Mouse (Mus musculus): Measurements from ENCODE around the gene Clnk.

Gene Clnk

GRCm38 (mm10) chr5:38869976-38870375 lies 6.6 kb downstream of the Clnk start:
- TF ChIP-seq CTCF (conservative IDR thresholded peaks at IDR 0.05; ENCODE audit: low read length) (no peak), NANOG (IDR thresholded peaks at IDR 0.05; ENCODE audit: borderline replicate concordance, low read length) (no peak), POU5F1 (IDR thresholded peaks at IDR 0.05; ENCODE audit: borderline replicate concordance, low read length) (no peak)
- Histone ChIP-seq H3K4me3 (replicated peaks; ENCODE audit: low read length) (no peak overlapping the region), H3K36me3 (ENCODE audit: insufficient read depth, low read length) (no peaks in the 10 kb centered on the region), H3K27me3 (ENCODE audit: insufficient read depth, low read length) (no peaks in the 10 kb centered on the region), H3K9me3 (ENCODE audit: low read length) (no peaks in the 10 kb centered on the region), H3K4me1 (replicated peaks; ENCODE audit: low read depth, low read length) (no peaks in the 10 kb centered on the region)

- Histone ChIP-seq H3K4me3 (replicated peaks; ENCODE audit: low read length) (no peak overlapping the region), H3K27me3 (ENCODE audit: insufficient read depth, low read length) (0 out of 2 replicates have a peak, but pooled peaks cover 4% of the 10 kb centered on the region), H3K36me3 (ENCODE audit: insufficient read depth, low read length) (no peaks in the 10 kb centered on the region), H3K9me3 (ENCODE audit: low read length) (no peaks in the 10 kb centered on the region), H3K4me1 (replicated peaks; ENCODE audit: low read depth, low read length) (no peaks in the 10 kb centered on the region)
- TF ChIP-seq POU5F1 (IDR thresholded peaks at IDR 0.05; ENCODE audit: borderline replicate concordance, low read length) (no peak), NANOG (IDR thresholded peaks at IDR 0.05; ENCODE audit: borderline replicate concordance, low read length) (no peak)
These were observed 12.0 kb downstream of the Clnk start for GRCm38 (mm10) chr5:38864624-38865023.

- no peaks in the 10 kb centered on the region for H3K4me1 ChIP-seq (replicated peaks; ENCODE audit: low read depth, low read length)
- no peak overlapping the region for H3K4me3 ChIP-seq (replicated peaks; ENCODE audit: low read length)
- TF ChIP-seq CTCF (conservative IDR thresholded peaks at IDR 0.05; ENCODE audit: low read length) (no peak), POU5F1 (IDR thresholded peaks at IDR 0.05; ENCODE audit: borderline replicate concordance, low read length) (no peak), NANOG (IDR thresholded peaks at IDR 0.05; ENCODE audit: borderline replicate concordance, low read length) (no peak)
- 0 out of 2 replicates have a peak, but pooled peaks cover 4% of the 10 kb centered on the region for H3K27me3 ChIP-seq (ENCODE audit: insufficient read depth, low read length)
- H3K36me3 ChIP-seq (ENCODE audit: insufficient read depth, low read length): no peaks in the 10 kb centered on the region
- no peaks in the 10 kb centered on the region for H3K9me3 ChIP-seq (ENCODE audit: low read length)
These were observed 13.6 kb downstream of the Clnk start for GRCm38 (mm10) chr5:38863029-38863428.

GRCm38 (mm10) chr5:38862288-38862985 lies 14.2 kb downstream of the Clnk start:
- Histone ChIP-seq H3K36me3 (ENCODE audit: insufficient read depth, low read length) (no peaks in the 10 kb centered on the region), H3K27me3 (ENCODE audit: insufficient read depth, low read length) (peaks cover 4% of the 10 kb centered on the region; the same call in 1 of the 2 replicates), H3K9me3 (ENCODE audit: low read length) (no peaks in the 10 kb centered on the region), H3K4me3 (replicated peaks; ENCODE audit: low read length) (no peak overlapping the region), H3K4me1 (replicated peaks; ENCODE audit: low read depth, low read length) (no peaks in the 10 kb centered on the region)
- no peak for TF ChIP-seq CTCF (conservative IDR thresholded peaks at IDR 0.05; ENCODE audit: low read length)
- TF ChIP-seq NANOG (IDR thresholded peaks at IDR 0.05; ENCODE audit: borderline replicate concordance, low read length): no peak
- no peak for TF ChIP-seq POU5F1 (IDR thresholded peaks at IDR 0.05; ENCODE audit: borderline replicate concordance, low read length)

GRCm38 (mm10) chr5:38858015-38858721 lies 18.4 kb downstream of the Clnk start:
- Histone ChIP-seq H3K36me3 (ENCODE audit: insufficient read depth, low read length) (no peaks in the 10 kb centered on the region), H3K4me1 (replicated peaks; ENCODE audit: low read depth, low read length) (no peaks in the 10 kb centered on the region), H3K27me3 (ENCODE audit: insufficient read depth, low read length) (peaks cover 4% of the 10 kb centered on the region; the same call in 1 of the 2 replicates), H3K4me3 (replicated peaks; ENCODE audit: low read length) (no peak overlapping the region), H3K9me3 (ENCODE audit: low read length) (no peaks in the 10 kb centered on the region)
- TF ChIP-seq POU5F1 (IDR thresholded peaks at IDR 0.05; ENCODE audit: borderline replicate concordance, low read length) (no peak), CTCF (conservative IDR thresholded peaks at IDR 0.05; ENCODE audit: low read length) (no peak), NANOG (IDR thresholded peaks at IDR 0.05; ENCODE audit: borderline replicate concordance, low read length) (no peak)

- no peak for TF ChIP-seq NANOG (IDR thresholded peaks at IDR 0.05; ENCODE audit: borderline replicate concordance, low read length)
- TF ChIP-seq CTCF (conservative IDR thresholded peaks at IDR 0.05; ENCODE audit: low read length): no peak
- no peak for TF ChIP-seq POU5F1 (IDR thresholded peaks at IDR 0.05; ENCODE audit: borderline replicate concordance, low read length)
- H3K4me3 ChIP-seq (replicated peaks; ENCODE audit: low read length): no peak overlapping the region
- peaks cover 3% of the 10 kb centered on the region; the same call in 1 of the 2 replicates for H3K9me3 ChIP-seq (ENCODE audit: low read length)
- H3K36me3 ChIP-seq (ENCODE audit: insufficient read depth, low read length): no peaks in the 10 kb centered on the region
- peaks cover 4% of the 10 kb centered on the region; the same call in 1 of the 2 replicates for H3K27me3 ChIP-seq (ENCODE audit: insufficient read depth, low read length)
- H3K4me1 ChIP-seq (replicated peaks; ENCODE audit: low read depth, low read length): no peaks in the 10 kb centered on the region
These were observed 19.0 kb downstream of the Clnk start for GRCm38 (mm10) chr5:38857591-38857990.

GRCm38 (mm10) chr5:38850171-38850570 lies 26.4 kb downstream of the Clnk start:
- TF ChIP-seq CTCF (conservative IDR thresholded peaks at IDR 0.05; ENCODE audit: low read length) (no peak), NANOG (IDR thresholded peaks at IDR 0.05; ENCODE audit: borderline replicate concordance, low read length) (no peak), POU5F1 (IDR thresholded peaks at IDR 0.05; ENCODE audit: borderline replicate concordance, low read length) (no peak)
- no peak overlapping the region for H3K4me3 ChIP-seq (replicated peaks; ENCODE audit: low read length)
- H3K27me3 ChIP-seq (ENCODE audit: insufficient read depth, low read length): no peaks in the 10 kb centered on the region
- H3K9me3 ChIP-seq (ENCODE audit: low read length): peaks cover 16% of the 10 kb centered on the region
- H3K36me3 ChIP-seq (ENCODE audit: insufficient read depth, low read length): no peaks in the 10 kb centered on the region
- H3K4me1 ChIP-seq (replicated peaks; ENCODE audit: low read depth, low read length): no peaks in the 10 kb centered on the region

- H3K4me3 ChIP-seq (replicated peaks; ENCODE audit: low read length): no peak overlapping the region
- H3K4me1 ChIP-seq (replicated peaks; ENCODE audit: low read depth, low read length): no peaks in the 10 kb centered on the region
- no peaks in the 10 kb centered on the region for H3K27me3 ChIP-seq (ENCODE audit: insufficient read depth, low read length)
- no peaks in the 10 kb centered on the region for H3K36me3 ChIP-seq (ENCODE audit: insufficient read depth, low read length)
- peaks cover 11% of the 10 kb centered on the region for H3K9me3 ChIP-seq (ENCODE audit: low read length)
- no peak for TF ChIP-seq CTCF (conservative IDR thresholded peaks at IDR 0.05; ENCODE audit: low read length)
- no peak for TF ChIP-seq POU5F1 (IDR thresholded peaks at IDR 0.05; ENCODE audit: borderline replicate concordance, low read length)
- no peak for TF ChIP-seq NANOG (IDR thresholded peaks at IDR 0.05; ENCODE audit: borderline replicate concordance, low read length)
These were observed 31.1 kb downstream of the Clnk start for GRCm38 (mm10) chr5:38845529-38845928.

All from E14TG2a.4 (cell line).